ENCODE assay signal across 21 mouse cellular contexts in the genomic region with DNA sequence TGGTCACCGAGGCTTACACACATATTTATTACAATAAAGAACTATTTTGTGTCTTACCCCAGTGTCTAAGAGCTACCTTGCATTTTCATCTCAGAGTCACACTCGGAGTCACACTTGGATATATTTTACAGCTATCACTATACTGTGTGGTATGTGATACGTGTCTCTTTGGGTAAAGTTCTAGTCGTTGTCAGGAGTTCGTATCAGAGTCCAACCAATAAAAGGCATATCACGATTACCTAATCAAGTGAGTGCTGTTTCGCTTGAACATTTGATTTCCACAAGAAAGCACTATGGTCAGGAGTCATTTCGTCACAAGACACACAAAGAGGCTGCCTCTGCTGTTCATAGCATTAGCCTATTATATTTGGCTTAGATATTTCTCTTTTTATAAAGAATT. TPM values are rescaled to one million over a fixed set of nuclear protein-coding genes. Genes with fewer than 3 reads are reported as not detected.
DNase-seq lines count a peak whose midpoint lies in the region; ATAC-seq and TF ChIP-seq lines count a peak whose summit lies in the region.
"Had no signal": no experiment of that assay in that cellular context is flagged by ENCODE, and none has a peak within 500 bp of the region (broad histone marks: within the 10 kb centered on the region; RNA-seq: fewer than 3 reads in every experiment).

No protein-coding gene starts in this region.

- no peak for TF ChIP-seq POLR2A in small intestine, adult 2 months (IDR thresholded peaks at IDR 0.05; ENCODE audit: low read depth, low read length)

- H3K9ac ChIP-seq in liver, postnatal 0 days (replicated peaks) = no peak overlapping the region
- no peak overlapping the region for H3K9ac ChIP-seq in liver, embryonic 12.5 days
- H3K9ac ChIP-seq in intestine, embryonic 15.5 days = no peak overlapping the region
- H3K9ac ChIP-seq in intestine, embryonic 16.5 days (ENCODE audit: low read depth, low read length) = no peak overlapping the region
- H3K9ac ChIP-seq in heart, embryonic 11.5 days (ENCODE audit: low read depth, low read length) = no peak overlapping the region
- H3K9ac ChIP-seq: embryonic facial prominence, embryonic 12.5 days; forebrain, embryonic 13.5 days; forebrain, embryonic 15.5 days had no signal

- TF ChIP-seq EP300 in liver, postnatal 0 days (IDR thresholded peaks at IDR 0.05; ENCODE audit: low read depth) = peak; percentile 51; the same call in 1 of the 2 replicates

- peaks cover 6% of the 10 kb centered on the region; the same call in 1 of the 2 replicates for H3K4me1 ChIP-seq in liver, postnatal 0 days (ENCODE audit: insufficient read depth)
- peaks cover 4% of the 10 kb centered on the region for H3K4me1 ChIP-seq in liver, embryonic 12.5 days
- H3K4me1 ChIP-seq in intestine, embryonic 15.5 days (replicated peaks) = no peaks in the 10 kb centered on the region
- H3K4me1 ChIP-seq in intestine, embryonic 16.5 days (ENCODE audit: control insufficient read depth, insufficient read depth, low read length) = no peaks in the 10 kb centered on the region
- peaks cover 12% of the 10 kb centered on the region; the same call in 1 of the 2 replicates for H3K4me1 ChIP-seq in small intestine, adult 2 months (ENCODE audit: control insufficient read depth, insufficient read depth, insufficient read length, low read length)
- peaks cover 6% of the 10 kb centered on the region; the same call in 1 of the 2 replicates for H3K4me1 ChIP-seq in heart, embryonic 11.5 days (ENCODE audit: control insufficient read depth, insufficient read depth, low read length)
- H3K4me1 ChIP-seq: embryonic facial prominence, embryonic 12.5 days had no signal

- peak overlapping the region; percentile 34 for H3K27ac ChIP-seq in liver, postnatal 0 days (ENCODE audit: low read depth)
- no peak overlapping the region for H3K27ac ChIP-seq in liver, embryonic 12.5 days
- peak overlapping the region; percentile 56; the same call in 1 of the 2 replicates for H3K27ac ChIP-seq in intestine, embryonic 15.5 days
- peak overlapping the region; percentile 87 for H3K27ac ChIP-seq in intestine, embryonic 16.5 days (ENCODE audit: low read length)
- peak overlapping the region; percentile 99 for H3K27ac ChIP-seq in small intestine, adult 2 months (ENCODE audit: insufficient read depth, low read depth, low read length)
- H3K27ac ChIP-seq in heart, embryonic 11.5 days (ENCODE audit: low read depth, low read length) = no peak overlapping the region
- H3K27ac ChIP-seq: embryonic facial prominence, embryonic 10.5 days; embryonic facial prominence, embryonic 12.5 days; forebrain, embryonic 13.5 days; forebrain, embryonic 15.5 days had no signal

- no peaks in the 10 kb centered on the region for H3K27me3 ChIP-seq in liver, postnatal 0 days (ENCODE audit: insufficient read depth, low read length)
- no peaks in the 10 kb centered on the region for H3K27me3 ChIP-seq in liver, embryonic 12.5 days (replicated peaks)
- no peaks in the 10 kb centered on the region for H3K27me3 ChIP-seq in intestine, embryonic 15.5 days (replicated peaks)
- no peaks in the 10 kb centered on the region for H3K27me3 ChIP-seq in intestine, embryonic 16.5 days (replicated peaks; ENCODE audit: control insufficient read depth, insufficient read depth, low read length)
- H3K27me3 ChIP-seq in small intestine, adult 2 months (ENCODE audit: control insufficient read depth, insufficient read depth, low read length) = no peaks in the 10 kb centered on the region
- no peaks in the 10 kb centered on the region for H3K27me3 ChIP-seq in heart, embryonic 11.5 days (ENCODE audit: control insufficient read depth, insufficient read depth, low read length)
- H3K27me3 ChIP-seq: embryonic facial prominence, embryonic 12.5 days; forebrain, embryonic 13.5 days; forebrain, embryonic 15.5 days; Patski had no signal

- TF ChIP-seq CTCF in liver, postnatal 0 days (IDR thresholded peaks at IDR 0.05; ENCODE audit: low read depth) = no peak
- TF ChIP-seq CTCF in small intestine, adult 2 months (IDR thresholded peaks at IDR 0.05; ENCODE audit: extremely low read depth, insufficient read length, insufficient replicate concordance, low read depth, low read length) = no peak

- H3K4me2 ChIP-seq in liver, postnatal 0 days (ENCODE audit: low read depth, low read length) = no peak overlapping the region
- no peak overlapping the region for H3K4me2 ChIP-seq in liver, embryonic 12.5 days
- H3K4me2 ChIP-seq in intestine, embryonic 15.5 days (replicated peaks) = no peak overlapping the region
- peak overlapping the region; percentile 6; the same call in 1 of the 2 replicates for H3K4me2 ChIP-seq in intestine, embryonic 16.5 days (ENCODE audit: low read depth, low read length)
- no peak overlapping the region for H3K4me2 ChIP-seq in heart, embryonic 11.5 days
- H3K4me2 ChIP-seq: embryonic facial prominence, embryonic 12.5 days; forebrain, embryonic 13.5 days; forebrain, embryonic 15.5 days had no signal

- ATAC-seq in liver, postnatal 0 days = peak; percentile 28; the same call in 1 of the 2 replicates
- ATAC-seq in liver, embryonic 12.5 days = no peak
- ATAC-seq in intestine, embryonic 15.5 days = peak; percentile 69
- ATAC-seq in intestine, embryonic 16.5 days = peak; percentile 74
- ATAC-seq in heart, embryonic 11.5 days (replicated peaks; ENCODE audit: insufficient number of reproducible peaks, low FRiP score, low TSS enrichment) = no peak
- ATAC-seq: activated CD4-positive, CD25-positive, alpha-beta regulatory T cell, adult 4 months; forebrain, embryonic 13.5 days; forebrain, embryonic 15.5 days; Patski had no signal

- 60% methylated on average over 8 of the region's 8 CpGs for WGBS in liver, postnatal 0 days (ENCODE audit: insufficient replicate concordance)
- WGBS in liver, embryonic 12.5 days (ENCODE audit: insufficient replicate concordance) = 76% methylated on average over 8 of the region's 8 CpGs
- 73% methylated on average over 8 of the region's 8 CpGs for WGBS in intestine, embryonic 15.5 days
- 70% methylated on average over 8 of the region's 8 CpGs for WGBS in intestine, embryonic 16.5 days
- 30% methylated on average over 8 of the region's 8 CpGs for WGBS in small intestine, adult 2 months
- whole genome bisulfite sequencing in heart, embryonic 11.5 days (ENCODE audit: insufficient replicate concordance) = 88% methylated on average over 8 of the region's 8 CpGs

- no peaks in the 10 kb centered on the region for H3K9me3 ChIP-seq in liver, postnatal 0 days (ENCODE audit: low read length)
- H3K9me3 ChIP-seq in liver, embryonic 12.5 days (replicated peaks) = no peaks in the 10 kb centered on the region
- no peaks in the 10 kb centered on the region for H3K9me3 ChIP-seq in intestine, embryonic 15.5 days
- no peaks in the 10 kb centered on the region for H3K9me3 ChIP-seq in intestine, embryonic 16.5 days (ENCODE audit: control insufficient read depth, low read length)
- no peaks in the 10 kb centered on the region for H3K9me3 ChIP-seq in heart, embryonic 11.5 days (replicated peaks; ENCODE audit: control insufficient read depth, low read length)
- H3K9me3 ChIP-seq: embryonic facial prominence, embryonic 10.5 days; embryonic facial prominence, embryonic 12.5 days; forebrain, embryonic 13.5 days; forebrain, embryonic 15.5 days had no signal

- no peak for DNase-seq in liver, postnatal 0 days
- no peak for DNase-seq in thymus, adult 18-20 months
- DNase-seq: adrenal gland, adult 8-10 months; adrenal gland, postnatal 14 days; adrenal gland, postnatal 36 days; cerebellum, adult 11-12 months; cerebellum, adult 2 months; cerebellum, adult 9-10 months; cerebellum, postnatal 10 days; cerebellum, postnatal 25 days had no signal

- no peak overlapping the region for H3K4me3 ChIP-seq in liver, postnatal 0 days (ENCODE audit: low read depth, low read length)
- no peak overlapping the region for H3K4me3 ChIP-seq in liver, embryonic 12.5 days
- no peak overlapping the region for H3K4me3 ChIP-seq in intestine, embryonic 15.5 days (replicated peaks)
- no peak overlapping the region for H3K4me3 ChIP-seq in intestine, embryonic 16.5 days (ENCODE audit: low read length)
- no peak overlapping the region; the same call in 1 of the 2 replicates for H3K4me3 ChIP-seq in small intestine, adult 2 months (ENCODE audit: low read depth, low read length)
- no peak overlapping the region for H3K4me3 ChIP-seq in heart, embryonic 11.5 days (ENCODE audit: low read depth, low read length)
- H3K4me3 ChIP-seq: embryonic facial prominence, embryonic 10.5 days; embryonic facial prominence, embryonic 12.5 days; forebrain, embryonic 13.5 days; forebrain, embryonic 15.5 days had no signal

- H3K36me3 ChIP-seq in liver, postnatal 0 days (replicated peaks; ENCODE audit: insufficient read depth, low read length) = no peaks in the 10 kb centered on the region
- no peaks in the 10 kb centered on the region for H3K36me3 ChIP-seq in liver, embryonic 12.5 days
- H3K36me3 ChIP-seq in intestine, embryonic 15.5 days = no peaks in the 10 kb centered on the region
- no peaks in the 10 kb centered on the region for H3K36me3 ChIP-seq in intestine, embryonic 16.5 days (ENCODE audit: control insufficient read depth, insufficient read depth, low read length)
- H3K36me3 ChIP-seq in small intestine, adult 2 months (ENCODE audit: control insufficient read depth, insufficient read depth, low read length) = peaks cover 4% of the 10 kb centered on the region; the same call in 1 of the 2 replicates
- H3K36me3 ChIP-seq in heart, embryonic 11.5 days (ENCODE audit: control insufficient read depth, insufficient read depth, low read length) = no peaks in the 10 kb centered on the region
- H3K36me3 ChIP-seq: embryonic facial prominence, embryonic 10.5 days; embryonic facial prominence, embryonic 12.5 days; forebrain, embryonic 15.5 days had no signal

RNA-seq across cellular contexts. Expression of gene Trmt10a, which starts 9.8 kb away (rescaled TPM):
- 3.0 and 4.1 TPM in 2 replicates for polyA plus RNA-seq in liver, postnatal 0 days (2015; fragmentation: Nextera tagmentation; extraction: Ambion mirVana)
- polyA plus RNA-seq in liver, embryonic 12.5 days (2016; fragmentation: Nextera tagmentation; extraction: Ambion mirVana) = 8.8 and 11.0 TPM in 2 replicates
- polyA plus RNA-seq in intestine, embryonic 15.5 days (2015; fragmentation: Nextera tagmentation; extraction: Ambion mirVana) = 8.8 and 12.9 TPM in 2 replicates
- polyA plus RNA-seq in intestine, embryonic 16.5 days (2015; fragmentation: Nextera tagmentation; extraction: Ambion mirVana) = 9.2 and 9.4 TPM in 2 replicates
- 0.14 and 0.24 TPM in 2 replicates for polyA plus RNA-seq in small intestine, adult 2 months (2012; rRNA removed)
- 10.8 and 15.9 TPM in 2 replicates for polyA plus RNA-seq in heart, embryonic 11.5 days (2014; fragmentation: Nextera tagmentation; extraction: Ambion mirVana)

RNA-seq across cellular contexts. Expression of gene Mttp, which starts 11.3 kb away (rescaled TPM):
- 83.2 and 86.4 TPM in 2 replicates for polyA plus RNA-seq in liver, postnatal 0 days (2015; fragmentation: Nextera tagmentation; extraction: Ambion mirVana)
- polyA plus RNA-seq in liver, embryonic 12.5 days (2016; fragmentation: Nextera tagmentation; extraction: Ambion mirVana) = 36.3 and 37.0 TPM in 2 replicates
- 228 and 249 TPM in 2 replicates for polyA plus RNA-seq in intestine, embryonic 15.5 days (2015; fragmentation: Nextera tagmentation; extraction: Ambion mirVana)
- polyA plus RNA-seq in intestine, embryonic 16.5 days (2015; fragmentation: Nextera tagmentation; extraction: Ambion mirVana) = 405 and 573 TPM in 2 replicates
- 60.5 and 108 TPM in 2 replicates for polyA plus RNA-seq in small intestine, adult 2 months (2012; rRNA removed)
- 8.0 and 8.7 TPM in 2 replicates for polyA plus RNA-seq in heart, embryonic 11.5 days (2014; fragmentation: Nextera tagmentation; extraction: Ambion mirVana)

Comparison
In these comparisons a context has a peak if more than half of its experiments do, and no peak if none do; other contexts are left out.
1. ATAC-seq: peak in liver, postnatal 0 days (single experiment), intestine, embryonic 15.5 days (single experiment) and intestine, embryonic 16.5 days (single experiment); none in liver, embryonic 12.5 days (single experiment) and heart, embryonic 11.5 days (single experiment).
2. H3K27ac ChIP-seq: peak in liver, postnatal 0 days (single experiment), intestine, embryonic 15.5 days (single experiment), intestine, embryonic 16.5 days (single experiment) and small intestine, adult 2 months (single experiment); none in liver, embryonic 12.5 days (single experiment) and heart, embryonic 11.5 days (single experiment).